ENCODE assay signal across 8 mouse cellular contexts in genomic region chrX:94235190-94235555, GRCm38 (mm10). TPM values are rescaled to one million over a fixed set of nuclear protein-coding genes. Genes with fewer than 3 reads are reported as not detected.
DNase-seq lines count a peak whose midpoint lies in the region; ATAC-seq and TF ChIP-seq lines count a peak whose summit lies in the region.

No protein-coding gene starts in this region.

- H3K4me3 ChIP-seq in kidney, embryonic 16.5 days (ENCODE audit: low read length), result peak overlapping the region; percentile 68
- peak overlapping the region; percentile 83 for H3K4me3 ChIP-seq in E14TG2a.4 (replicated peaks; ENCODE audit: low read length)
- H3K4me3 ChIP-seq in heart, postnatal 0 days (ENCODE audit: low read depth, low read length), result peak overlapping the region; percentile 80
- peak overlapping the region; percentile 77 for H3K4me3 ChIP-seq in liver, embryonic 16.5 days (ENCODE audit: low read depth, low read length)
- peak overlapping the region; percentile 94 for H3K4me3 ChIP-seq in olfactory bulb, adult 2 months (ENCODE audit: insufficient read depth, low read depth, low read length)

- TF ChIP-seq CTCF in E14TG2a.4 (conservative IDR thresholded peaks at IDR 0.05; ENCODE audit: low read length), result no peak
- TF ChIP-seq CTCF in heart, postnatal 0 days (IDR thresholded peaks at IDR 0.05; ENCODE audit: low read depth), result no peak
- no peak for TF ChIP-seq CTCF in olfactory bulb, adult 2 months (IDR thresholded peaks at IDR 0.05; ENCODE audit: insufficient read depth, low read depth, low read length)

- H3K36me3 ChIP-seq in kidney, embryonic 16.5 days (ENCODE audit: insufficient read depth, low read length), result 0 out of 2 replicates have a peak, but pooled peaks cover 2% of the 10 kb centered on the region
- no peaks in the 10 kb centered on the region for H3K36me3 ChIP-seq in E14TG2a.4 (ENCODE audit: insufficient read depth, low read length)
- H3K36me3 ChIP-seq in heart, postnatal 0 days (replicated peaks; ENCODE audit: control insufficient read depth, insufficient read depth, low read length), result no peaks in the 10 kb centered on the region
- H3K36me3 ChIP-seq in liver, embryonic 16.5 days (ENCODE audit: control insufficient read depth, insufficient read depth), result no peaks in the 10 kb centered on the region

- TF ChIP-seq POLR2A in olfactory bulb, adult 2 months (IDR thresholded peaks at IDR 0.05; ENCODE audit: insufficient read depth, low read depth, low read length), result no peak

- peaks cover 40% of the 10 kb centered on the region for H3K27me3 ChIP-seq in kidney, embryonic 16.5 days (ENCODE audit: insufficient read depth, low read length)
- peaks cover 7% of the 10 kb centered on the region for H3K27me3 ChIP-seq in E14TG2a.4 (ENCODE audit: insufficient read depth, low read length)
- peaks cover 30% of the 10 kb centered on the region; the same call in 1 of the 2 replicates for H3K27me3 ChIP-seq in heart, postnatal 0 days (ENCODE audit: control insufficient read depth, insufficient read depth, low read length)
- H3K27me3 ChIP-seq in liver, embryonic 16.5 days (ENCODE audit: control insufficient read depth, insufficient read depth, low read depth, low read length), result peaks cover 11% of the 10 kb centered on the region

- peak overlapping the region; percentile 88 for H3K27ac ChIP-seq in kidney, embryonic 16.5 days (ENCODE audit: low read length)
- peak overlapping the region; percentile 94 for H3K27ac ChIP-seq in heart, postnatal 0 days (ENCODE audit: low read depth)
- peak overlapping the region; percentile 88 for H3K27ac ChIP-seq in liver, embryonic 16.5 days (ENCODE audit: low read length)
- H3K27ac ChIP-seq in olfactory bulb, adult 2 months (ENCODE audit: insufficient read depth, low read depth, low read length), result peak overlapping the region; percentile 77

- peak overlapping the region; percentile 61 for H3K4me2 ChIP-seq in kidney, embryonic 16.5 days (replicated peaks; ENCODE audit: low read depth, low read length)
- peak overlapping the region; percentile 65 for H3K4me2 ChIP-seq in heart, postnatal 0 days (ENCODE audit: low read depth, low read length)
- H3K4me2 ChIP-seq in liver, embryonic 16.5 days (ENCODE audit: low read depth, low read length), result peak overlapping the region; percentile 81

- no peaks in the 10 kb centered on the region for H3K9me3 ChIP-seq in kidney, embryonic 16.5 days (ENCODE audit: low read length)
- H3K9me3 ChIP-seq in E14TG2a.4 (ENCODE audit: low read length), result no peaks in the 10 kb centered on the region
- no peaks in the 10 kb centered on the region for H3K9me3 ChIP-seq in heart, postnatal 0 days (replicated peaks; ENCODE audit: control insufficient read depth, low read length)
- H3K9me3 ChIP-seq in liver, embryonic 16.5 days (replicated peaks; ENCODE audit: control insufficient read depth, low read length), result no peaks in the 10 kb centered on the region

- no peak; the same call in 1 of the 2 replicates for ATAC-seq in kidney, embryonic 16.5 days (ENCODE audit: low FRiP score, low TSS enrichment)
- no peak for ATAC-seq in heart, postnatal 0 days (ENCODE audit: insufficient read depth, low read depth)
- no peak for ATAC-seq in liver, embryonic 16.5 days (ENCODE audit: low read depth)

- no peak for TF ChIP-seq EP300 in heart, postnatal 0 days (IDR thresholded peaks at IDR 0.05; ENCODE audit: low read depth)

- no peak for DNase-seq in kidney, postnatal 4 days
- DNase-seq in cerebellum, adult 8-10 months, result peak; percentile 25
- DNase-seq in heart, postnatal 0 days (ENCODE audit: low spot score), result no peak
- no peak for DNase-seq in adipocyte (ENCODE audit: low spot score)

- H3K9ac ChIP-seq in kidney, embryonic 16.5 days (replicated peaks; ENCODE audit: low read length), result peak overlapping the region; percentile 71
- peak overlapping the region; percentile 80 for H3K9ac ChIP-seq in heart, postnatal 0 days (replicated peaks; ENCODE audit: low read depth, low read length)
- H3K9ac ChIP-seq in liver, embryonic 16.5 days (ENCODE audit: low read depth, low read length), result peak overlapping the region; percentile 78

- H3K4me1 ChIP-seq in kidney, embryonic 16.5 days (ENCODE audit: insufficient read depth, low read length), result no peaks in the 10 kb centered on the region
- H3K4me1 ChIP-seq in E14TG2a.4 (replicated peaks; ENCODE audit: low read depth, low read length), result 0 out of 2 replicates have a peak, but pooled peaks cover 3% of the 10 kb centered on the region
- H3K4me1 ChIP-seq in heart, postnatal 0 days (ENCODE audit: control insufficient read depth, insufficient read depth), result no peaks in the 10 kb centered on the region
- no peaks in the 10 kb centered on the region; the same call in 1 of the 2 replicates for H3K4me1 ChIP-seq in liver, embryonic 16.5 days (ENCODE audit: control insufficient read depth, low read depth, low read length)
- H3K4me1 ChIP-seq in olfactory bulb, adult 2 months (ENCODE audit: control insufficient read depth, insufficient read depth, low read length), result no peaks in the 10 kb centered on the region

- 16% methylated on average over 30 of the region's 35 CpGs for WGBS in kidney, embryonic 16.5 days
- WGBS in heart, postnatal 0 days, result 12% methylated on average over 33 of the region's 35 CpGs
- 18% methylated on average over 35 of the region's 35 CpGs for WGBS in liver, embryonic 16.5 days (ENCODE audit: insufficient replicate concordance)
- 12% methylated on average over 35 of the region's 35 CpGs for WGBS in olfactory bulb, adult 2 months

RNA-seq across cellular contexts. Expression of gene Klhl15, which starts 0.8 kb away (rescaled TPM):
- polyA plus RNA-seq in kidney, embryonic 16.5 days (2015; fragmentation: Nextera tagmentation; extraction: Ambion mirVana), result 7.0 and 8.6 TPM in 2 replicates
- total RNA-seq in heart, postnatal 0 days (2014; rRNA removed; ENCODE audit: low replicate concordance), result 12.7 and 27.6 TPM in 2 replicates
- polyA plus RNA-seq in heart, postnatal 0 days (2015; fragmentation: Nextera tagmentation; extraction: Ambion mirVana), result 4.2 and 5.0 TPM in 2 replicates
- polyA plus RNA-seq in liver, embryonic 16.5 days (2015; fragmentation: Nextera tagmentation; extraction: Ambion mirVana), result 3.2 and 3.5 TPM in 2 replicates
- polyA plus RNA-seq in olfactory bulb, adult 2 months (2012; ENCODE audit: insufficient read depth, insufficient read length, low replicate concordance, missing spikeins), result not detected in 2 replicates

RNA-seq across cellular contexts. Expression of gene Eif2s3x, which starts 22.5 kb away (rescaled TPM):
- polyA plus RNA-seq in kidney, embryonic 16.5 days (2015; fragmentation: Nextera tagmentation; extraction: Ambion mirVana), result 77.0 and 85.6 TPM in 2 replicates
- 123 and 172 TPM in 2 replicates for total RNA-seq in heart, postnatal 0 days (2014; rRNA removed; ENCODE audit: low replicate concordance)
- 43.7 and 49.4 TPM in 2 replicates for polyA plus RNA-seq in heart, postnatal 0 days (2015; fragmentation: Nextera tagmentation; extraction: Ambion mirVana)
- 35.0 and 37.6 TPM in 2 replicates for polyA plus RNA-seq in liver, embryonic 16.5 days (2015; fragmentation: Nextera tagmentation; extraction: Ambion mirVana)
- not detected in 2 replicates for polyA plus RNA-seq in olfactory bulb, adult 2 months (2012; ENCODE audit: insufficient read depth, insufficient read length, low replicate concordance, missing spikeins)
